Mouse (Mus musculus) thymus, postnatal 36 days (tissue): ENCODE results near the gene Tshb.

Experiments used
- DNase-seq, 2 experiments: peaks; one replicate each; pipeline ENCODE4 v3.0.0; 2022; ENCODE audit warnings: mixed read lengths in 2 of 2

The Tshb gene

GRCm38 (mm10) chr3:102736436-102736835 lies 46.1 kb downstream of the Tshb start:
- peak in 1 of 2 experiments; percentile 37 for DNase-seq

- DNase-seq = no peak
Observed at GRCm38 (mm10) chr3:102735638-102736037, 46.9 kb downstream of the Tshb start.

GRCm38 (mm10) chr3:102735031-102735558 lies 47.4 kb downstream of the Tshb start:
- DNase-seq = peak; percentile 61 to 74

- DNase-seq = peak; percentile 76 to 78
Observed at GRCm38 (mm10) chr3:102734313-102735030, 48.0 kb downstream of the Tshb start, which contains the start of gene Tspan2. Tspan2 (plus strand) TSS chr3:102734529.

- DNase-seq = no peak
Observed at GRCm38 (mm10) chr3:102733936-102734312, 48.6 kb downstream of the Tshb start.

GRCm38 (mm10) chr3:102733050-102733449 lies 49.5 kb downstream of the Tshb start:
- no peak for DNase-seq

GRCm38 (mm10) chr3:102732619-102733018 lies 49.9 kb downstream of the Tshb start:
- no peak for DNase-seq

GRCm38 (mm10) chr3:102731112-102731511 lies 51.4 kb downstream of the Tshb start:
- no peak for DNase-seq

GRCm38 (mm10) chr3:102729416-102729815 lies 53.1 kb downstream of the Tshb start:
- DNase-seq = no peak
